Mouse (Mus musculus) midbrain, postnatal 0 days (tissue): Measurements from ENCODE around the gene Asb18. TPM values are rescaled to one million over a fixed set of nuclear protein-coding genes. Genes with fewer than 3 reads are reported as not detected.

ENCODE experiments used
- ATAC-seq: fragments of 200-750 bp; cut with Nextera tagmentation; 2 replicates; pipeline ENCODE4 v1.8.0; 2017; ENCODE audit warnings: moderate number of reproducible peaks, mild to moderate bottlenecking, moderate TSS enrichment, moderate library complexity; ENCODE audit not compliant: low FRiP score
- DNase-seq: peaks from one replicate; pipeline ENCODE4 v3.0.0-alpha.2; 2015; ENCODE audit warnings: low spot score
- H3K27ac ChIP-seq: fragments of 300-500 bp; sonication (generic); 2 replicates; pipeline ENCODE4 v1.5.1; 2014; ENCODE audit warnings: low read depth, mild to moderate bottlenecking, low read length, mixed read lengths
- H3K27me3 ChIP-seq: fragments of 300-500 bp; sonication (generic); 2 replicates; pipeline ENCODE4 v1.6.1; 2014; ENCODE audit warnings: low read length, control low read depth, mixed read lengths; ENCODE audit not compliant: insufficient read depth
- H3K36me3 ChIP-seq: fragments of 300-500 bp; sonication (generic); 2 replicates; pipeline ENCODE4 v1.6.1; 2014; ENCODE audit warnings: low read length, control low read depth, mixed read lengths; ENCODE audit not compliant: insufficient read depth
- H3K4me1 ChIP-seq: fragments of 300-500 bp; sonication (generic); 2 replicates; pipeline ENCODE4 v1.6.1; 2014; ENCODE audit warnings: mild to moderate bottlenecking, control low read depth, antibody characterized with exemption, low read length, mixed read lengths; ENCODE audit not compliant: insufficient read depth
- H3K4me2 ChIP-seq: fragments of 300-500 bp; sonication (generic); 2 replicates; pipeline ENCODE4 v1.6.1; 2014; ENCODE audit warnings: low read depth, mild to moderate bottlenecking, low read length, mixed read lengths; ENCODE audit not compliant: poor library complexity, severe bottlenecking
- H3K4me3 ChIP-seq: fragments of 300-500 bp; sonication (generic); 2 replicates; pipeline ENCODE4 v1.5.1; 2014; ENCODE audit warnings: low read depth, mild to moderate bottlenecking, low read length, moderate library complexity
- H3K9ac ChIP-seq: fragments of 300-500 bp; sonication (generic); replicated peaks from 2 replicates; pipeline ENCODE4 v1.6.1; 2014; ENCODE audit warnings: mild to moderate bottlenecking, low read length, moderate library complexity, mixed read lengths; ENCODE audit not compliant: poor library complexity, severe bottlenecking
- H3K9me3 ChIP-seq: fragments of 300-500 bp; sonication (generic); 2 replicates; pipeline ENCODE4 v1.6.1; 2016; ENCODE audit warnings: low read length, control low read depth
- CTCF ChIP-seq: IDR thresholded peaks from 2 replicates; pipeline ENCODE4 v1.5.1; 2016; ENCODE audit warnings: antibody characterized with exemption, mild to moderate bottlenecking
- WGBS: fragments of 180-500 bp; shearing (Covaris S2); extraction: QIAGEN DNeasy Blood & Tissue Kit; methylation state at CpG from one replicate; pipeline ENCODE4 v1.1.7; 2014; 5-methylcytosine and 5-hydroxymethylcytosine counted together
- polyA plus RNA-seq: library from polyadenylated mRNA; unstranded; fragments of >200 nt; fragmentation: Nextera tagmentation; extraction: Ambion mirVana; gene quantifications from 2 replicates; pipeline ENCODE4 v1.2.1, GENCODE M21; 2015
- total RNA-seq: library from RNA; depleted of rRNA; stranded (reverse); fragments of >200 nt; gene quantifications from 2 replicates; pipeline ENCODE4 v1.2.3, GENCODE M21; 2014

The Asb18 gene
- total and polyA plus RNA-seq, 2 experiments from 2014 or later, result 0.39 to 1.6 TPM

DNA sequence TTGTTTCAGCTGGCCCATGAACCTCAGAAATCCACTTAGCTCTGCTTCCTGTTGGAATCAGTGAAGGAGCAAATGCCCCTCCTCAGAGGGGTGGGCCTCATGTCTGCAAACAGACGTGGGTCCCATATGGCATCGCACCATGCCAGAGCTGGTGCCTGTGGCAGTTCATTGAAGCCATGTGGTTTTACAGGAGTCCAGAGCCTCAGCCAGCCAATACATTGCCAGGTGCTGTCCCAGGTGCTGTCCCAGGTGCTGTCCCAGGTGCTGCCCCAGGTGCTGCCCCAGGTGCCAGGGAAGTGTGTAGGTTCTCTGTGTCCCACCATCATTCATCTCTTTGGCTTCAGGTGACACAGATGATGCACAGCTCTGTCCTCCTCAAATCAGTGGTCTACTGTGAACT is 13.8 kb upstream of the Asb18 start:
- no peak for ATAC-seq
- 74% methylated on average over 2 of the region's 2 CpGs for WGBS
- no peak for TF ChIP-seq CTCF
- H3K4me3 ChIP-seq, result no peak overlapping the region
- no peaks in the 10 kb centered on the region for H3K4me1 ChIP-seq
- H3K4me2 ChIP-seq, result no peak overlapping the region
- H3K9me3 ChIP-seq, result peaks cover 6% of the 10 kb centered on the region; the same call in 1 of the 2 replicates
- H3K27me3 ChIP-seq, result no peaks in the 10 kb centered on the region
- no peaks in the 10 kb centered on the region for H3K36me3 ChIP-seq
- DNase-seq, result no peak
- no peak overlapping the region for H3K9ac ChIP-seq
- H3K27ac ChIP-seq, result no peak overlapping the region

DNA sequence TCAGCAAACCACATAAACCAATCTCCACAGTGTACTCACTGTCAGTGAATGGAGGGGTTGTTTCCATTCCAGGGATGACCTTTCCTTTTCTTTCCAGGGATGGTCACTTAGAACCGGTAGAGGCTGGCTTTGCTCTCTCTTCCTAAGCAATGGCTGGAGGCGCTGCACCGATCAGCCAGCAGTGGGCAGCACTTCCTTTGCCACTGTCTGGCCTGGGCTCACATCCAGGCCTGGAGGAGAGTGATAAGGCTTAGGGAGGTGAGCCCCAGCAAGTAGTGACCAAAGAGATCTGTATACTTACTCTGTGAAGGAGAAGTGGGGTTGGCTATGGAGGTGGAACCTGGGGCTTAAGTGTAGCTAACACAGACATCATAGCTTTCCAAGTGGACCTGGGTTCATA is 12.5 kb upstream of the Asb18 start:
- WGBS, result 21% methylated on average over 3 of the region's 3 CpGs
- ATAC-seq (no peak), DNase-seq (no peak)
- no peaks in the 10 kb centered on the region for H3K27me3 ChIP-seq
- H3K36me3 ChIP-seq, result no peaks in the 10 kb centered on the region
- H3K9ac ChIP-seq, result no peak overlapping the region
- no peak overlapping the region for H3K4me2 ChIP-seq
- H3K9me3 ChIP-seq, result no peaks in the 10 kb centered on the region
- no peaks in the 10 kb centered on the region for H3K4me1 ChIP-seq
- no peak overlapping the region for H3K4me3 ChIP-seq
- peak; percentile 65 for TF ChIP-seq CTCF
- no peak overlapping the region for H3K27ac ChIP-seq

DNA sequence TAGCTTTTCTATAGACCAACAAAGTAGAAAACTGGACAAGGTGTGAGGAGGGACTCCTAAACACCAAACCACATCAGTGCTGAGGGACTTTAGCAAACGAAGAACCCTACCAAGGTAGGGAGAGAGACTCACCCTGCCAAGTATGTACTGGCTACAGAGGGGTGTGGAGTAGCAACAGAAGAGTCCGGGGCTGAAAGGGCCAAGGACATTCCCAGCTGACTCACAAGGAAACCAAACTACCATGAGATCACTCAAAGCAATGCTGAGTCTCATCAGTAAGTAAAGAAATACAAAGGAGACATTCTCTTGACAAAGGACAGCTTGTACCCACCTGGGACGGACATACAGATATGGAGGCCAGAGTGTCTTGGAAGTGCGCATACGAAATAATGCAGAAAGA is 5.9 kb upstream of the Asb18 start:
- no peak overlapping the region for H3K27ac ChIP-seq
- TF ChIP-seq CTCF, result no peak
- H3K27me3 ChIP-seq, result no peaks in the 10 kb centered on the region
- ATAC-seq (no peak), DNase-seq (no peak)
- no peak overlapping the region for H3K4me2 ChIP-seq
- WGBS, result 90% methylated on average over 5 of the region's 5 CpGs
- no peak overlapping the region for H3K9ac ChIP-seq
- no peaks in the 10 kb centered on the region for H3K9me3 ChIP-seq
- no peaks in the 10 kb centered on the region for H3K4me1 ChIP-seq
- no peak overlapping the region for H3K4me3 ChIP-seq
- H3K36me3 ChIP-seq, result no peaks in the 10 kb centered on the region

DNA sequence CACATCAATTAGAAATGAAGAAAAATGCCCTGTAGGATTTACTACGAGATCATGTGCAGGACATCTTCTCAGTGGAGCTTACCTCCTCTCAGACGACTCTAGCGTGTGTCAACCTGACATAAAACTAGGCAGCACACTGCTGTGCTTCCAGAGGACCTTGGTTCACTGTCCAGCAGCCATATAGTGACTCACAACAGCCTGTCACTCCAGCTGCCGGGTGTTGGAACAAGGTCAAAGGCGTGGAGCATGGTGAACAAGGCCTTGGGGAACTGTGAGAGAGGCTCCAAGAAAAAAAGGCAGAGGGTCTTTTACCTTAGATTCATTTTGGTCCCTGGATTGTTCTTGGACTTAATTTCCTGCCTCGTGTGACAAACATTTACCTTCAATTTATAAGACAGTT is 3.6 kb upstream of the Asb18 start:
- no peak for TF ChIP-seq CTCF
- WGBS, result 70% methylated on average over 6 of the region's 6 CpGs
- no peaks in the 10 kb centered on the region for H3K36me3 ChIP-seq

DNA sequence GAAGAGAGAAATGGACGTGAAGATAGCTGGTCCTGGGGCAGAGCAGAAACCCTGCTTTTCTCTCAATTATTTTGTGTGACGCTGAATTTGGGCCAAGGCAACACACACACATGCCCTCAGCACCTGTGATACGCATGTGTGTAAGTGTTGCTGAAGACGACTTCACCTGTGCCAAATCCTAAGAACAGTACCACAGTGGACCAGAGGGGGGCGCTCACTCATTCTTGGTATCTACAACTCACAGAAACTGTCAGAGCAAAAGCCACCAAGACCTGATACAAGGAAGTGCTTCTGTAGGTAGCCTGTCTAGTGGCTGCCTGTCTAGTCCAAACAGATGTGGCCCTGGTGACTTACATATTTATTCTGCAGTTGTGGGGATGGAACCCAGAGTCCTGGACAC is 1.2 kb downstream of the Asb18 start:
- no peak overlapping the region for H3K9ac ChIP-seq
- no peak for DNase-seq
- H3K27ac ChIP-seq, result no peak overlapping the region
- TF ChIP-seq CTCF, result no peak
- H3K9me3 ChIP-seq, result no peaks in the 10 kb centered on the region
- no peaks in the 10 kb centered on the region for H3K36me3 ChIP-seq
- WGBS, result 82% methylated on average over 5 of the region's 5 CpGs
- H3K4me3 ChIP-seq, result no peak overlapping the region
- no peaks in the 10 kb centered on the region for H3K4me1 ChIP-seq
- no peak overlapping the region for H3K4me2 ChIP-seq
- no peaks in the 10 kb centered on the region for H3K27me3 ChIP-seq
- no peak for ATAC-seq

More for the DNA sequence above, 3.6 kb upstream of the Asb18 start:
- no peaks in the 10 kb centered on the region for H3K27me3 ChIP-seq
- no peak overlapping the region for H3K27ac ChIP-seq
- H3K9ac ChIP-seq, result no peak overlapping the region
- H3K4me2 ChIP-seq, result no peak overlapping the region
- H3K9me3 ChIP-seq, result no peaks in the 10 kb centered on the region
- H3K4me3 ChIP-seq, result no peak overlapping the region
- no peak for DNase-seq
- no peak for ATAC-seq
- no peaks in the 10 kb centered on the region for H3K4me1 ChIP-seq

DNA sequence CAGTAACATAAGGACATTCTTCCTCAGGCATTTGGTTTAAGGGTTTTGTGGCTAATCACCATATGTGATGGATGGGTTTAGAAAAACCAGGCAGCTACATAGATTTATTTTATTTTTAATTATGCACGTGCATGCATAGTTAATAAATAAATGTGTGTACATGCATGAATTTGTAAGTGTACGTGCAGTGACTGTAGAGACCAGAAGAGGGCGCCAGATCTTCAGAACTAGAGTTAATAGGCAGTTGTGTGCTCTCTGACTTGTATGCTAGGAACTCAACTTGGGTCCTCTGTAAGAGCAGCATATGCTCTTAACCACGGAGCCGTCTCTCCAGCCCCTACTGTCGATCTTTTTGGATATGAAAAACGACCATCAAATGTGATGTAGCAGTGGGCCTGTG is 1.6 kb downstream of the Asb18 start:
- TF ChIP-seq CTCF, result peak; percentile 36
- Histone ChIP-seq H3K27ac (no peak overlapping the region), H3K4me2 (no peak overlapping the region), H3K4me3 (no peak overlapping the region), H3K36me3 (no peaks in the 10 kb centered on the region), H3K27me3 (no peaks in the 10 kb centered on the region), H3K9ac (no peak overlapping the region), H3K9me3 (no peaks in the 10 kb centered on the region), H3K4me1 (no peaks in the 10 kb centered on the region)
- DNase-seq, result no peak
- ATAC-seq, result no peak
- 66% methylated on average over 7 of the region's 7 CpGs for WGBS
